Mouse (Mus musculus) ES-Bruce4 (cell line): ENCODE results near the gene Ttc28.

Source experiments
- CTCF ChIP-seq: IDR thresholded peaks from one replicate; pipeline ENCODE4 v1.8.1; 2011; ENCODE audit warnings: low read depth, low read length
- POLR2A ChIP-seq: IDR thresholded peaks from one replicate; pipeline ENCODE4 v1.8.1; 2011; ENCODE audit warnings: low read length; ENCODE audit not compliant: insufficient read depth

DNA sequence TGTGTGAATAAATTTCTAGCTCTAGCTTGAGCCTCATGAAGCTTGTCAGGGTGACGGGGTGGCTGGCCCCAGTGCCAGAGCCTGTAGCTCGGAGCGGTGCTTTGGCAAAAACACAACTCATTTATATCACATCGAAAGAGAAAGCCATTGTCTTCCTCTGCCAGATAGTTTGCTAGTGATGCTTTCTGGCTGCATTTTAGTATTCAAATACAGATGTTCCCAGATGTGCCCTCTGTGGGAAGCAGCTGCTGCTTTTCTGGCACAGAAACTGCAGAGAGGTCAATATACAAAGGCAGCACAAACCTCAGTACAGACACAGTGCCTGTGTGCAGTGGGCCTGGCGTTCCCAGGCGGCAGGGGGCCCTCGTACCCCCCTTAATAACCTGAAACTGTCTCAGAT lies 300.0 kb downstream of the Ttc28 start:
- no peak for TF ChIP-seq CTCF
- TF ChIP-seq POLR2A = no peak
